Mouse (Mus musculus): ENCODE measurements around the gene Ndufaf8.

DNA sequence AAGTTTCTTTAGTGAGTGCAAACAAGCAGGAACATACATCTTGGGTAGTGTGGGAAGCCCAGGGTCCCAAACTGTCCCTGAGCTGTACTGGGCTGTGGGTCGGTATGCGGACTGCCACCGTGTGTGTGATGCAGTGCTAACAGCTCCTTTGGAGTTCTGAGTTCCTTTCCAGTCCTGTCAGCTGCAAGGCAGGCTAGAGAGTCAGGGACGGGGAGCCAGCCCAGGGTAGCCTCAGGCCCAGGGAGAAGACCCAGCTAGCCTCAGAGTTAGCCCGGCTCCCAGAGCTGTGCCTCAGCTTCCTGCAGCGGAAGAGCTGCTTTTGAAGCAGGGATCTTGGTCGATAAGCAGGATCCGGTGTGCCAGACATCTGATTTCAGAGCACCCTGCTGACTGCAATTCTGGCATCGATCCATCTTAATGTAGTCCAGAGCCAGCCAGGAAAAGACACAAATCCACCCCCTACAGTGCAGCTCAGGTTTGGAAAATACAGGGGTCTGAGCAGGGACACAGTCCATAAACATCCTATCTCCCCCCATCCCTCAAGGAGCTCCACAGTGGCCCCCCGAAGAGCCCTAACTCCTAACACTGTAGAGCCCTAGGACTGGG is 21.3 kb downstream of the Ndufaf8 start:
- no peak for TF ChIP-seq CTCF (IDR thresholded peaks at IDR 0.05; ENCODE audit: low read depth, low read length)
- TF ChIP-seq POLR2A (IDR thresholded peaks at IDR 0.05; ENCODE audit: borderline replicate concordance, low read depth, low read length), result no peak
